Mouse (Mus musculus) lung, adult 10 weeks (tissue): ENCODE measurements around the gene Gm28576. TPM values are rescaled to one million over a fixed set of nuclear protein-coding genes. Genes with fewer than 3 reads are reported as not detected.

ENCODE experiments used
- polyA plus RNA-seq: library from polyadenylated mRNA; stranded (reverse); fragments of 350-450 nt; fragmentation: Illumina TruSeq; extraction: RNeasy Lipid Tissue Mini Kit (QIAGEN cat#74804); gene quantifications from one replicate; pipeline ENCODE4 v1.2.3, GENCODE M21; 2014; ENCODE audit warnings: low read depth, low replicate concordance; ENCODE audit not compliant: insufficient read depth

Gm28576 gene
- not detected for polyA plus RNA-seq

GRCm38 (mm10) chrY:7722641-7723040 is at the start of gene Gm28576:
Gene Gm28576, plus strand, starts transcription at chrY:7722941.

Other genes starting within 250 kb of the Gm28576 start
- gene Gm20826, start 84.5 kb upstream of the Gm28576 start, polyA plus RNA-seq: not detected